Mouse (Mus musculus): ENCODE results near the gene Nsf. TPM values are rescaled to one million over a fixed set of nuclear protein-coding genes. Genes with fewer than 3 reads are reported as not detected.

Nsf gene
- total and polyA plus RNA-seq, 2 experiments, result 10.2 to 14.0 TPM

- no peaks in the 10 kb centered on the region for H3K27me3 ChIP-seq (ENCODE audit: control insufficient read depth, insufficient read depth, low read length)
- H3K79me2 ChIP-seq (ENCODE audit: control insufficient read depth, insufficient read depth, low read length), result no peaks in the 10 kb centered on the region
- WGBS, result 76% methylated on average over 4 of the region's 4 CpGs
- no peaks in the 10 kb centered on the region for H3K4me1 ChIP-seq (ENCODE audit: control insufficient read depth, insufficient read depth, low read length)
- H3K4me3 ChIP-seq (ENCODE audit: insufficient read depth, low read depth, low read length), result no peak overlapping the region
- DNase-seq (ENCODE audit: extremely low read depth, low read depth, low spot score), result peak; percentile 38
- H3K27ac ChIP-seq (replicated peaks; ENCODE audit: insufficient read depth, low read depth, low read length), result peak overlapping the region; percentile 13; the same call in 1 of the 2 replicates
- TF ChIP-seq POLR2A (IDR thresholded peaks at IDR 0.05; ENCODE audit: extremely low read depth, insufficient read depth, low read length), result no peak
- no peak for TF ChIP-seq CTCF (IDR thresholded peaks at IDR 0.05; ENCODE audit: low read depth, low read length)
- peaks cover 24% of the 10 kb centered on the region for H3K36me3 ChIP-seq (ENCODE audit: control insufficient read depth, insufficient read depth, low read length)
- no peak overlapping the region for H3K9ac ChIP-seq (ENCODE audit: low read depth, low read length)
Observed at GRCm38 (mm10) chr11:103979381-103979780, 25.5 kb upstream of the Nsf start.

GRCm38 (mm10) chr11:103970876-103971275, 17.0 kb upstream of the Nsf start:
- TF ChIP-seq POLR2A (IDR thresholded peaks at IDR 0.05; ENCODE audit: extremely low read depth, insufficient read depth, low read length) (no peak), CTCF (IDR thresholded peaks at IDR 0.05; ENCODE audit: low read depth, low read length) (no peak)
- no peak for DNase-seq (ENCODE audit: extremely low read depth, low read depth, low spot score)
- no peak overlapping the region for H3K27ac ChIP-seq (replicated peaks; ENCODE audit: insufficient read depth, low read depth, low read length)
- no peaks in the 10 kb centered on the region for H3K27me3 ChIP-seq (ENCODE audit: control insufficient read depth, insufficient read depth, low read length)
- peaks cover 21% of the 10 kb centered on the region; the same call in 1 of the 2 replicates for H3K36me3 ChIP-seq (ENCODE audit: control insufficient read depth, insufficient read depth, low read length)
- H3K9ac ChIP-seq (ENCODE audit: low read depth, low read length), result no peak overlapping the region
- H3K4me3 ChIP-seq (ENCODE audit: insufficient read depth, low read depth, low read length), result no peak overlapping the region
- no peaks in the 10 kb centered on the region for H3K79me2 ChIP-seq (ENCODE audit: control insufficient read depth, insufficient read depth, low read length)
- 92% methylated on average over 3 of the region's 3 CpGs for WGBS
- peaks cover 2% of the 10 kb centered on the region; the same call in 1 of the 2 replicates for H3K4me1 ChIP-seq (ENCODE audit: control insufficient read depth, insufficient read depth, low read length)

- no peak for DNase-seq (ENCODE audit: extremely low read depth, low read depth, low spot score)
- no peak overlapping the region for H3K4me3 ChIP-seq (ENCODE audit: insufficient read depth, low read depth, low read length)
- H3K27me3 ChIP-seq (ENCODE audit: control insufficient read depth, insufficient read depth, low read length), result no peaks in the 10 kb centered on the region
- no peak overlapping the region for H3K9ac ChIP-seq (ENCODE audit: low read depth, low read length)
- H3K27ac ChIP-seq (replicated peaks; ENCODE audit: insufficient read depth, low read depth, low read length), result no peak overlapping the region
- no peaks in the 10 kb centered on the region for H3K79me2 ChIP-seq (ENCODE audit: control insufficient read depth, insufficient read depth, low read length)
- H3K4me1 ChIP-seq (ENCODE audit: control insufficient read depth, insufficient read depth, low read length), result peaks cover 2% of the 10 kb centered on the region; the same call in 1 of the 2 replicates
- peaks cover 14% of the 10 kb centered on the region; the same call in 1 of the 2 replicates for H3K36me3 ChIP-seq (ENCODE audit: control insufficient read depth, insufficient read depth, low read length)
- TF ChIP-seq CTCF (IDR thresholded peaks at IDR 0.05; ENCODE audit: low read depth, low read length) (no peak), POLR2A (IDR thresholded peaks at IDR 0.05; ENCODE audit: extremely low read depth, insufficient read depth, low read length) (no peak)
- 92% methylated on average over 5 of the region's 5 CpGs for WGBS
Observed at GRCm38 (mm10) chr11:103969278-103969677, 15.4 kb upstream of the Nsf start.

- H3K9ac ChIP-seq (ENCODE audit: low read depth, low read length), result peak overlapping the region; percentile 58
- WGBS, result 1% methylated on average over 20 of the region's 20 CpGs
- peak overlapping the region; percentile 68 for H3K4me3 ChIP-seq (ENCODE audit: insufficient read depth, low read depth, low read length)
- no peak for TF ChIP-seq POLR2A (IDR thresholded peaks at IDR 0.05; ENCODE audit: extremely low read depth, insufficient read depth, low read length)
- no peak for TF ChIP-seq CTCF (IDR thresholded peaks at IDR 0.05; ENCODE audit: low read depth, low read length)
- H3K27me3 ChIP-seq (ENCODE audit: control insufficient read depth, insufficient read depth, low read length), result no peaks in the 10 kb centered on the region
- H3K4me1 ChIP-seq (ENCODE audit: control insufficient read depth, insufficient read depth, low read length), result peaks cover 2% of the 10 kb centered on the region; the same call in 1 of the 2 replicates
- no peaks in the 10 kb centered on the region for H3K79me2 ChIP-seq (ENCODE audit: control insufficient read depth, insufficient read depth, low read length)
- peak overlapping the region; percentile 34 for H3K27ac ChIP-seq (replicated peaks; ENCODE audit: insufficient read depth, low read depth, low read length)
- DNase-seq (ENCODE audit: extremely low read depth, low read depth, low spot score), result peak; percentile 9
- H3K36me3 ChIP-seq (ENCODE audit: control insufficient read depth, insufficient read depth, low read length), result peaks cover 1% of the 10 kb centered on the region; the same call in 1 of the 2 replicates
Observed at GRCm38 (mm10) chr11:103967106-103967735, 13.4 kb upstream of the Nsf start.

GRCm38 (mm10) chr11:103956866-103957265, 3.0 kb upstream of the Nsf start:
- Histone ChIP-seq H3K27ac (replicated peaks; ENCODE audit: insufficient read depth, low read depth, low read length) (no peak overlapping the region), H3K79me2 (ENCODE audit: control insufficient read depth, insufficient read depth, low read length) (peaks cover 12% of the 10 kb centered on the region), H3K9ac (ENCODE audit: low read depth, low read length) (no peak overlapping the region), H3K4me3 (ENCODE audit: insufficient read depth, low read depth, low read length) (no peak overlapping the region), H3K36me3 (ENCODE audit: control insufficient read depth, insufficient read depth, low read length) (no peaks in the 10 kb centered on the region), H3K4me1 (ENCODE audit: control insufficient read depth, insufficient read depth, low read length) (peaks cover 3% of the 10 kb centered on the region; the same call in 1 of the 2 replicates), H3K27me3 (ENCODE audit: control insufficient read depth, insufficient read depth, low read length) (no peaks in the 10 kb centered on the region)
- no peak for DNase-seq (ENCODE audit: extremely low read depth, low read depth, low spot score)
- no peak for TF ChIP-seq CTCF (IDR thresholded peaks at IDR 0.05; ENCODE audit: low read depth, low read length)
- TF ChIP-seq POLR2A (IDR thresholded peaks at IDR 0.05; ENCODE audit: extremely low read depth, insufficient read depth, low read length), result no peak
- 86% methylated on average over 4 of the region's 4 CpGs for WGBS
